Mouse (Mus musculus) MEL (cell line): ENCODE measurements around the gene Tmem120a.

Experiments
- CTCF ChIP-seq, 3 experiments: IDR thresholded peaks in 2 of 3; conservative IDR thresholded peaks in 1 of 3; 2 replicates each; pipeline ENCODE4 v1.5.1; 2011 to 2012; ENCODE audit warnings: low read length in 3 of 3, low read depth in 2 of 3, mild to moderate bottlenecking in 2 of 3, improper control_type of control experiment in 1 of 3, inconsistent platforms in 1 of 3, mixed read lengths in 1 of 3, moderate library complexity in 1 of 3; ENCODE audit not compliant: control insufficient read depth in 1 of 3, insufficient read depth in 1 of 3, poor library complexity in 1 of 3, severe bottlenecking in 1 of 3
- EP300 ChIP-seq, 2 experiments: IDR thresholded peaks; 2 replicates each; pipeline ENCODE4 v1.6.1; 2011; ENCODE audit warnings: improper control_type of control experiment in 2 of 2, low read length in 2 of 2, low read depth in 1 of 2, mild to moderate bottlenecking in 1 of 2
- GATA1 ChIP-seq: IDR thresholded peaks from 2 replicates; pipeline ENCODE4 v1.6.1; 2011; ENCODE audit warnings: low read depth, low read length, improper control_type of control experiment
- JUND ChIP-seq: IDR thresholded peaks from 2 replicates; pipeline ENCODE4 v1.6.1; 2011; ENCODE audit warnings: low read depth, mild to moderate bottlenecking, improper control_type of control experiment, low read length
- MAX ChIP-seq: IDR thresholded peaks from 2 replicates; pipeline ENCODE4 v1.6.1; 2011; ENCODE audit warnings: low read length, improper control_type of control experiment
- MEF2A ChIP-seq: IDR thresholded peaks from 2 replicates; pipeline ENCODE4 v1.6.1; 2014; ENCODE audit warnings: low read depth, mild to moderate bottlenecking, inconsistent platforms, low read length, improper control_type of control experiment; ENCODE audit not compliant: poor library complexity, insufficient replicate concordance, severe bottlenecking; ENCODE audit errors: extremely low read depth
- MXI1 ChIP-seq: IDR thresholded peaks from 2 replicates; pipeline ENCODE4 v1.6.1; 2011; ENCODE audit warnings: mild to moderate bottlenecking, low read depth, low read length, improper control_type of control experiment
- MYC ChIP-seq: IDR thresholded peaks from 2 replicates; pipeline ENCODE4 v1.6.1; 2011; ENCODE audit warnings: low read depth, mild to moderate bottlenecking, low read length, improper control_type of control experiment, moderate library complexity
- NELFE ChIP-seq: IDR thresholded peaks from 2 replicates; pipeline ENCODE4 v1.6.1; 2011; ENCODE audit warnings: low read depth, low read length, improper control_type of control experiment
- POLR2A ChIP-seq, 2 experiments: IDR thresholded peaks; 2 replicates each; pipeline ENCODE4 v1.6.1; 2011 to 2012; ENCODE audit warnings: low read length in 2 of 2, mild to moderate bottlenecking in 2 of 2, control low read depth in 1 of 2, improper control_type of control experiment in 1 of 2, low read depth in 1 of 2, moderate library complexity in 1 of 2; ENCODE audit not compliant: control insufficient read depth in 1 of 2, insufficient read depth in 1 of 2, poor library complexity in 1 of 2
- TCF12 ChIP-seq: IDR thresholded peaks from 2 replicates; pipeline ENCODE4 v1.6.1; 2014; ENCODE audit warnings: low read depth, mild to moderate bottlenecking, inconsistent platforms, low read length, improper control_type of control experiment, moderate library complexity
- UBTF ChIP-seq: IDR thresholded peaks from 2 replicates; pipeline ENCODE4 v1.6.1; 2012; ENCODE audit warnings: low read depth, mild to moderate bottlenecking, inconsistent platforms, low read length, improper control_type of control experiment, moderate library complexity, borderline replicate concordance; ENCODE audit not compliant: insufficient read depth
- ZC3H11A ChIP-seq: IDR thresholded peaks from 2 replicates; pipeline ENCODE4 v1.6.1; 2012; ENCODE audit warnings: low read depth, mild to moderate bottlenecking, inconsistent platforms, low read length, improper control_type of control experiment
- ZMIZ1 ChIP-seq: IDR thresholded peaks from 2 replicates; pipeline ENCODE4 v1.6.1; 2012; ENCODE audit warnings: low read depth, mild to moderate bottlenecking, inconsistent platforms, low read length, improper control_type of control experiment, moderate library complexity

GRCm38 (mm10) chr5:135764971-135765370 lies 20.7 kb upstream of the Tmem120a start:
- TF ChIP-seq CTCF (IDR thresholded peaks at IDR 0.05 in 2 of 3, conservative IDR thresholded peaks at IDR 0.05 in 1 of 3; ENCODE audit: control insufficient read depth in 1 of 3, insufficient read depth in 1 of 3, low read depth in 2 of 3, low read length in 3 of 3, poor library complexity in 1 of 3, severe bottlenecking in 1 of 3) (no peak), MYC (no peak), GATA1 (no peak), NELFE (no peak), MAX (no peak), ZMIZ1 (no peak), EP300 (IDR thresholded peaks at IDR 0.05; ENCODE audit: low read depth in 1 of 2, low read length in 2 of 2) (no peak), POLR2A (IDR thresholded peaks at IDR 0.05; ENCODE audit: control insufficient read depth in 1 of 2, insufficient read depth in 1 of 2, low read depth in 1 of 2, low read length in 2 of 2, poor library complexity in 1 of 2) (no peak), JUND (no peak), ZC3H11A (no peak), TCF12 (no peak), MXI1 (no peak), MEF2A (no peak), UBTF (no peak)
